Mouse (Mus musculus): ENCODE results near the gene Pawr.
A peak's percentile ranks its signal among the peaks of the same experiment; 100 is the strongest.
"Not testable (repeated sequence)": the region's sequence is repeated elsewhere in the genome, so short reads cannot be mapped to it uniquely, and the experiment has no call there.

Gene Pawr

DNA sequence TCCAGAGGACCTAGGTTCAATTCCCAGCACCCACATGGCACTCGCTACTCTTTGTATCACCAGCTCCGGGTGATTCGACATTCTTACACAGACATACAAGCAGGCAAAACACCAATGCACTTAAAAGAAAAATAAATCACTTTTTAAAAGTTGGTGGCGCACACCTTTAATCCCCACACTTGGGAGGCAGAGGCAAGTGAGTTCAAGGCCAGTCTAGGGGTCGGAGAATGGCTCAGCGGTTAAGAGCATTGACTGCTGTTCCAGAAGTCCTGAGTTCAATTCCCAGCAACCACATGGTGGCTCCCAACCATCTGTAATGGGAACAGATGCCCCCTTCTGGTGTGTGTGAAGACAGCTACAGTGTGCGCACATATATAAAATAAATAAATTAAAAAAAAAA is 16.7 kb upstream of the Pawr start:
- DNase-seq: no peak

- no peak for DNase-seq
Observed at GRCm38 (mm10) chr10:108328356-108328755, 3.6 kb upstream of the Pawr start.

GRCm38 (mm10) chr10:108328983-108329382 is 2.9 kb upstream of the Pawr start:
- no peak for DNase-seq

DNA sequence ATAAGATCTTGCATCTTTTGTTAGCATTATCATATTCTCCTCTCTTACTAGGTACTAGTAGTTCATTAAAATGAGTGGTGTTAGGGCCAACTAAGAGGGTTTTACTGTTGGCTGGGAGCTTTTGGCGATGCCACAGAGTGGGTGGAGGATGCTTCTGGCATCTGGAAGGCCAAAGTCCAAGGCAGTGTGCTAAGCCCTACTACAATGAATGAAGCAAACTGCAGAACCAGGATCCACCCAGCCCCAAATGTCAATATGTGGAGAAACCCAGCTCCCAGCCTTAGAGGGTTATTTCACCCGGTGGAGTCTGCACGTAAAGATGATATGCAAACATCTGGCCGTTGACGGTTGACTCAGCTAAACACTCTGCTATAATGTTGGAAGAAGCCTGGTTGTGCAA is 2.1 kb upstream of the Pawr start:
- no peak for DNase-seq

- DNase-seq: no peak
Observed at GRCm38 (mm10) chr10:108330964-108331363, 957 bp upstream of the Pawr start.

DNA sequence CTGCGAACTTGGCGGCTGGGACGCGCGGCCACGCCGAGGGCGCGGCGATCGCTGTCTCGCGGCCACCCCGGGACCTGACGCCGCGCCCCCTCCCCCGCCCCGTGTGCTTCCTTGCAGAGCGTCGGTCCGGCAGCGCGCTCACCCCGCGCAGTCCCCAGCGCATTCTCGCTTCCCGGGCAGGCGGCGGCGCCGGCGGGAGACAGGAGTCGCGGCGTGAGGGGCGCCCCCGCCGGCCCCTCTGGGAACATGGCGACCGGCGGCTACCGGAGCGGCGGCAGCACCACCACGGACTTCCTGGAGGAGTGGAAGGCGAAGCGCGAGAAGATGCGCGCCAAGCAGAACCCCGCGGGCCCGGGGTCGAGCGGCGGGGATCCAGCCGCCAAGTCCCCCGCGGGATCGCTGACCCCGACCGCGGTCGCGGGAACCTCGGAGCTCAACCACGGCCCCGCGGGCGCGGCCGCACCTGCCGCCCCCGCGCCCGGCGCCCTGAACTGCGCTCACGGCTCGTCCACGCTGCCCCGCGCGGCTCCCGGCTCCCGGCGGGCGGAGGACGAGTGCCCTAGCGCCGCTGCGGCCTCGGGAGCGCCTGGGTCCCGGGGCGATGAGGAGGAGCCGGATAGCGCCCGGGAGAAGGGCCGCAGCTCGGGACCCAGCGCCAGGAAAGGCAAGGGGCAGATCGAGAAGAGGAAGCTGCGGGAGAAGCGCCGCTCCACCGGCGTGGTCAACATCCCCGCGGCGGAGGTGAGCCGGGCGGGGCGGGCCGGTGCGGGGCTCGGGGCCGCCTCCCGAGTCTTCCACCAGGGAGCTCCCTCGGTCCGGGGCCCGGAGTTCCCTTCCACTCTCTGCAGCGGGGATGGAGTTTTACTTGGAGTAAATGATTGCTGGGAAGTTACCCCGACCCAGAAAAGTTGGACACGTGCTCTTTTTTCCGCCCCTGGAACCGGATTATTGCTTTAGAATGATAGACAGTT is 935 bp downstream of the Pawr start:
- DNase-seq: peak; percentile 37

DNA sequence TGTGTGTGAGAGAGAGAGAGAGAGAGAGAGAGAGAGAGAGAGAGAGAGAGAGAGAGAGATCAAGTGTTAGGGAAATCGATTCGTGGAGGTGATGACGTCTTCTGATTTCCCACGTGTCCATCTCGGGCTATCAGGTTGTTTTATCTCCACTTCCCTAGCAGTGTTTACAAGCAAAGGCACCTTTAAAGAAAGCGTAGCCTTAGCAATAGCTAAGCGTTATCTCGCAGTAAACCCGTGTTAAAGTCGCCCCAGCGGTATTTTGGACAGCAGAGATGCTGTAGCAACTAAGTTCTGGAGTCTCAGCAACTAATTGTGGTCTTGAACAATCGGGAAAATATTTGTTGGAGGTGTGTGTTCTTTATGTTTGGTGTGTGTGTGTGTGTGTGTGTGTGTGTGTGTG is 1.7 kb downstream of the Pawr start:
- no peak for DNase-seq

- no peak for DNase-seq
Observed at GRCm38 (mm10) chr10:108334096-108334495, 2.2 kb downstream of the Pawr start.

- no peak for DNase-seq
Observed at GRCm38 (mm10) chr10:108335736-108336292, 3.9 kb downstream of the Pawr start.

GRCm38 (mm10) chr10:108336581-108336980 is 4.7 kb downstream of the Pawr start:
- no peak for DNase-seq

DNA sequence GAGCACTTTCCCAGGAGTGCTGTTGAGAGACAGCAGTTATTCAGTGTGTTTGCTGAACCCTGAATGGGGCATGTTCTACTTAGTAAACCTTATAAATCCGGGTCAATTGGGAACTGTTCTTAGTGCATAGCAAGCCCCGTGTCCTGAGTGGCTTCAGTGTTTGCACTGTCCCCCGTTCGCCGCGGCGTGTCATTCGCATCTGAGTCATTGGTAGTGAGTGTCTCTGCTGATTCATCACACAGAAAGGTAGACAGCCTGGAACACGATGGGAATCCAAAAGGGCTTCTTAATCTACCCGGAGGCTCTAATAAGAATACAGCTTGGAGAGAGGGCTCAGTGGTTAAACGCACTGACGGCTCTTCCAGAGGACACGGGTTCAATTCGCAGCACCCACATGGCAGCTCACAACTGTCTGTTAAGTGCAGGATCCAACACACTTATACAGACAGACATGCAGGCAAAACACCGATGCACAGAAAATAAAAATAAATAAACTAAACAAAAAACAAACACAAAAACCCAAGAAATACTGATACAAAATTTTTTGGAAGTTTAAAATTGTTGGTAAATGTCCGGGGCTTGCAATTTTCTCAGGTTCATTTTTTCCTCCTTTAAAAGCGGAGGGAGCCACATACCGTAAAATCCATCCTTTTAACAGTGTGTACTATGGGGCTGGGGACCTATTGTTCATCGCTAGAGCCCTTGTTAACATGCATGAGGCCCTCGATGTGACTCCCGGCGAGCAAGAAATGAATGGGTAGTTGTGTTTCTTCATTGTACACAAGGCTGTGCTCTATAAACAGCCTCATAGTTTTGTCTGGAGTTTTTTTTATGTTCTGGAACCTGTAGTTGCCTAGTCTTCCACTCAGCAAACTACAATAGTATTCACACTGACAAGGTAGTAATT is 6.4 kb downstream of the Pawr start:
- no peak for DNase-seq

DNA sequence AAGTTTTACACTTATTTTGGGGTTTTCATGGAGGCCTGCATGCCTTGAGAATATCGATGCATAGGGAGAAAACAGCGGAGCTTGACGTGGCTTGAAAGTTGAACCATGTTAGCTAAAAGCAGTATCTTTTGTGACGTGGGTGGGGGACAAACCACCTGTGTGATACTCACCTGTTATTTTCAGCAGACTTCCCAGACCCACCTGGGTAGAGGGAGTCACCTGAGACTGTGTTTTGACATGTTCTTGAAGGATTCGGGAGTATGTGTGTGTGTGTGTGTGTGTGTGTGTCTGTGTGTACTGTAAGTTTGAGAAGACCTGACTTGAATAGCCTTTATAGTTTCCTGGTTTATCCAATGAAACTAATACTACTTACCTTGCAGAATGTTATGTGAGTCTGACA is 7.2 kb downstream of the Pawr start:
- no peak for DNase-seq

GRCm38 (mm10) chr10:108339872-108340271 is 8.0 kb downstream of the Pawr start:
- no peak for DNase-seq

DNA sequence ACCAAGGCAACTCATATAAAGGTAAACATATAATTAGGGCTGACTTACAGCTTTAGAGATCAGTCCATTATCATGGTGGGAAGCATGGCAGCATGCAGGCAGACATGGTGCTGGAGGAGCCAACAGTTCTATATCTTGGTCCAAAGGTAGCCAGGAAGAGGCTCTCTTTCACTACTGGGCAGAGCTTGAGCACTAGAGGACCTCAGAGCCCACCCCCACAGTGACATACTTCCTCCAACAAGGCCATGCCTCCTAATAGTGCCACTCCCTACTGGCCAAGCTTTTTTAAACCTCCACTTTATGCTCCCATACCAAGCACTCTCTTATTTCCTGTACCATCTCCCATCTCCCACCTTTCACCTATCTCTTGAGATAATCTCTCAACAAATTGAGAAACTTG is 11.8 kb downstream of the Pawr start:
- no peak for DNase-seq

DNA sequence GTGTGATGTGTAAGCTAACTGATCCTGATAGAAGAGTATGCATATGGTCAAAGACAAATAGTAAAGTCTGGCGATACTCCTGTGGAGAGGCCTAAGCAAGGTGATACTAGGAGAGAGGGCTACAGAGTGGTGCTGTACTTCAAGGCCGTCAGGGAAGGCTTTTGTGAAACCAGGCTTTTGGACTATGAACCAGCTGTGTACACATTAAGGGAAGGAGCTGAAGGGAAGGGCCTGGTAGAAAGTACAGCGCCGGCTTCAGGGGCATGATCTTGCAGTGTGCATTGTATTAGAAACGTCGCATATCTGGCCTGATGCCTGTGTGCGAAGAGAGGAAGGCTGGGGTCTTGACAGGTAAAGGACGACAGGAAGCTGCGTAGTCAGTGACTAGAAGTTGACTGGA is 13.2 kb downstream of the Pawr start:
- DNase-seq: no peak

DNA sequence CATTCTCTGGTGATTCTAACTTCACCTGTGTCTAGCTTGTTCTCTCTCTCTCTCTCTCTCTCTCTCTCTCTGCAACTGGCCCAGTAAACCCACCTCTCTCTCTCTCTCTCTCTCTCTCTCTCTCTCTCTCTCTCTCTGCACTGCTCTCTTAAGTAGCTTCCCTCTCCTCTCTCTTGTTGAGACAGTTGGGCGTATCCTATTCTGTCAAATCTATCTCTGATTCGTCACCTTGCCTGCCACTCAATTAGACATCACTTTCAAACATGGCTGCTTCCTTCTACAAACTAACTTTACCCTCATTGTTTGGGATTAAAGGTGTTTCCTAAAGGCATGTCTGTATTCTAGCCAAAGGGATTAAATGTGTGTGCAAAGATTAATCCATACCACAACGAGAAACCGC is 14.4 kb downstream of the Pawr start:
- not testable (repeated sequence) for DNase-seq

GRCm38 (mm10) chr10:108350125-108351070 is 18.5 kb downstream of the Pawr start:
- no peak for DNase-seq

DNA sequence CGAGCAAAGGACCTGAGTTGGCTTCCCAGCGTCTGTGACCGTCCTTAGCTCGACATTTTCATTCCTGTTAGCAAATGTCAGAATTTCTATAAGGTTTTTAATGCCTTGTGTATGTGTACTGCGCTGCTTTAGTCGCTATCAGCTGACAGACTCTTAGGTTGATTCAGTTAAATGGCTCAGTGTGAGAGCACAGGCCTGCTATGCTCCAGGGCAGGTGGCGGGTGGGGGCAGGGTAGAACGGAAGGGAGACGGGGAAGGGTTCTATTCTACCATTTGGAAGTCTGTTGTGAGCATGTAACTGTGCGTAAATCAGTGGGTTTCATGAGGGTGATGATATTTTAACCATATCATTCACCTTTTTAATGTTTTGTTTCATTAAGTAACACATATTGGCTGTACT is 21.0 kb downstream of the Pawr start:
- DNase-seq: no peak

DNA sequence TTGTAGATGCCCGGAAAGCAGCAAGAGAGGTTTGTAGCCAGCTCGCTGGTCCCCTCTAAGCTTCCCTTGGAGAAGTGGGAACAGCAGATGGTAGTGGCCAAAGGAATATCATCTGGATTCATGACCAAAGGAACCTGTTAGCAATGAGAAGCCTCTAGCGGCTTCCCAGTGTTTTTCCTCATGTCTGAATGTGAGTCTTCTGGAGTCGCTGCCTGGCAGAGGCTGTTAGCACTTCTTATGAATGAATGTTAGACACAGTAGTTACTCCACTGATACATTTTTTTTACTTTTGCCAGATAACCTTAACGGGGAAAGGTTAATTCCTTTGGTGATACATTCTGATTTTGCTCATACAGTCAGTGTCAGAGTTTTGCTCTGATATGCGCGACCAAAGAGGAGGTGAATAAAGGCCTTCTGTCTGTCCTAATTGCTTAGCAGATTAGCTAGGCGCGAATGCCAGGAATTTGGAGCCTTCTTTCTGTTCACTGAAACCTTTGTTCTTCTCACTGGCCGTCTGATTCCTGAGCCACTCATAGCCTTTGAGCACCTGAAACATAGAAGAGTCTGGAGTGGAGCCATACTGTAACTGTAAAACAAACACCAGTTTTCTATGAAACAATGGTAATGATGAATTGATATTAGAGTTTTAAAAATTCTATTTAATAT is 22.9 kb downstream of the Pawr start:
- DNase-seq: no peak

- DNase-seq: no peak
Observed at GRCm38 (mm10) chr10:108355392-108355775, 23.5 kb downstream of the Pawr start.

DNA sequence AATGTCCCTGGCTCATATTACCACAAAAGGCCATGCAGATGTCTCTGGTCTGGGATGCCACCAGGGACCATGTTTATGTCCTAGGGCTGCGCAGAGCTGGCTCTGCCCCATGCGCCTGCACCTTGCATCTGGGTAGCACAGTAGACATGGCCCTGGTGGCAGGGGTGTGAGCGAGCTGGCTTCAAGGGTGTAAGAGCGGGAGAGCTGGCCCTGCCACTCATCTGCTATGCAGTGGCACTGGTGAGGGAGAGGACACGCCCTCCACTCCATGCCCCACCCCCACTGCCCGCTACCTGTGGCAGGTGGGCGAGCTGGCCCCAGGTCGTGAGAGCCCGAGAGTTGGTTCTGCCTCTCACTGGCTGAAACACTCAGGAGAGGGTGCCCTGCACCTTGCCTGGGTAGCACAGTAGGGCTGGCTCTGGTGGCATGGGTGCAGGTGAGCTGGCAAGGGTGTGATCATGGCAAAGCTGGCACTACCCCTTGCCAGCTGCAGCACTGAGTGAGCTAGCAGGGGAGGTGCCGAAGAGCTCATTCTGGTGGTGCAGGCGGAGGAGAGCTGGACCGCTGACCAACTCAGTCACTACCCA is 24.8 kb downstream of the Pawr start:
- no peak for DNase-seq
